Mouse (Mus musculus) small intestine, adult 2 months (tissue): ENCODE results near the gene Fam192a.

ENCODE experiments used
- CTCF ChIP-seq: fragments of 200-500 bp; IDR thresholded peaks from 2 replicates; pipeline ENCODE4 v1.5.1; 2012; ENCODE audit warnings: low read depth, mild to moderate bottlenecking, control low read depth, inconsistent platforms, low read length, moderate library complexity, mixed read lengths; ENCODE audit not compliant: insufficient replicate concordance, insufficient read length; ENCODE audit errors: extremely low read depth
- POLR2A ChIP-seq: fragments of 200-500 bp; IDR thresholded peaks from 2 replicates; pipeline ENCODE4 v1.6.1; 2012; ENCODE audit warnings: low read depth, mild to moderate bottlenecking, control low read depth, inconsistent platforms, low read length, moderate library complexity

GRCm38 (mm10) chr8:94540025-94540424 lies 61.8 kb downstream of the Fam192a start:
- TF ChIP-seq POLR2A (no peak), CTCF (no peak)
